Mouse (Mus musculus) embryonic facial prominence, embryonic 14.5 days (tissue): ENCODE results near the gene Vps11. TPM values are rescaled to one million over a fixed set of nuclear protein-coding genes. Genes with fewer than 3 reads are reported as not detected.
"Not testable (repeated sequence)": the region's sequence is repeated elsewhere in the genome, so short reads cannot be mapped to it uniquely, and the experiment has no call there.

ENCODE experiments used
- ATAC-seq: fragments of 200-750 bp; cut with Nextera tagmentation; 2 replicates; pipeline ENCODE4 v1.8.0; 2017; ENCODE audit warnings: low read depth, moderate number of reproducible peaks, moderate TSS enrichment
- DNase-seq: peaks from one replicate; pipeline ENCODE4 v3.0.0-alpha.2; 2015; ENCODE audit warnings: low spot score
- H3K27ac ChIP-seq: fragments of 300-500 bp; sonication (generic); replicated peaks from 2 replicates; pipeline ENCODE4 v1.5.1; 2014; ENCODE audit warnings: low read depth, mild to moderate bottlenecking, low read length, moderate library complexity
- H3K27me3 ChIP-seq: fragments of 300-500 bp; sonication (generic); replicated peaks from 2 replicates; pipeline ENCODE4 v1.6.1; 2014; ENCODE audit warnings: low read length; ENCODE audit not compliant: control insufficient read depth, insufficient read depth
- H3K36me3 ChIP-seq: fragments of 300-500 bp; sonication (generic); 2 replicates; pipeline ENCODE4 v1.6.1; 2014; ENCODE audit warnings: low read length, mixed read lengths; ENCODE audit not compliant: control insufficient read depth, insufficient read depth
- H3K4me1 ChIP-seq: fragments of 300-500 bp; sonication (generic); 2 replicates; pipeline ENCODE4 v1.6.1; 2014; ENCODE audit warnings: antibody characterized with exemption, low read length; ENCODE audit not compliant: control insufficient read depth, insufficient read depth
- H3K4me2 ChIP-seq: fragments of 300-500 bp; sonication (generic); 2 replicates; pipeline ENCODE4 v1.6.1; 2014; ENCODE audit warnings: low read depth, mild to moderate bottlenecking, low read length, moderate library complexity, mixed read lengths
- H3K4me3 ChIP-seq: fragments of 300-500 bp; sonication (generic); 2 replicates; pipeline ENCODE4 v1.5.1; 2014; ENCODE audit warnings: low read depth, mild to moderate bottlenecking, low read length
- H3K9ac ChIP-seq: fragments of 300-500 bp; sonication (generic); 2 replicates; pipeline ENCODE4 v1.6.1; 2014; ENCODE audit warnings: low read depth, mild to moderate bottlenecking, low read length, moderate library complexity, mixed read lengths
- H3K9me3 ChIP-seq: fragments of 300-500 bp; sonication (generic); 2 replicates; pipeline ENCODE4 v1.6.1; 2016; ENCODE audit warnings: low read length; ENCODE audit not compliant: control insufficient read depth
- WGBS: fragments of 180-500 bp; shearing (Covaris S2); extraction: QIAGEN DNeasy Blood & Tissue Kit; methylation state at CpG from one replicate; pipeline ENCODE4 v1.1.7; 2014; 5-methylcytosine and 5-hydroxymethylcytosine counted together
- polyA plus RNA-seq: library from polyadenylated mRNA; unstranded; fragments of >200 nt; fragmentation: Nextera tagmentation; extraction: Ambion mirVana; gene quantifications from 2 replicates; pipeline ENCODE4 v1.2.1, GENCODE M21; 2014

Gene Vps11
- polyA plus RNA-seq: 24.5 and 25.8 TPM in 2 replicates

- H3K4me1 ChIP-seq: peaks cover 5% of the 10 kb centered on the region; the same call in 1 of the 2 replicates
- WGBS: under 1% methylated on average over 41 of the region's 44 CpGs
- H3K9me3 ChIP-seq: no peaks in the 10 kb centered on the region
- DNase-seq: peak; percentile 98
- ATAC-seq: peak; percentile 94
- peak within 1 kb of the TSS; percentile 73 for H3K27ac ChIP-seq
- peaks cover 29% of the 10 kb centered on the region for H3K36me3 ChIP-seq
- H3K4me3 ChIP-seq: peak within 1 kb of the TSS; percentile 91
- peak within 1 kb of the TSS; percentile 90 for H3K9ac ChIP-seq
- peak within 1 kb of the TSS; percentile 59 for H3K4me2 ChIP-seq
- no peaks in the 10 kb centered on the region for H3K27me3 ChIP-seq
These were observed at the start of gene Vps11 for GRCm38 (mm10) chr9:44361190-44361917. Gene Vps11, minus strand, starts transcription at chr9:44361670.

DNA sequence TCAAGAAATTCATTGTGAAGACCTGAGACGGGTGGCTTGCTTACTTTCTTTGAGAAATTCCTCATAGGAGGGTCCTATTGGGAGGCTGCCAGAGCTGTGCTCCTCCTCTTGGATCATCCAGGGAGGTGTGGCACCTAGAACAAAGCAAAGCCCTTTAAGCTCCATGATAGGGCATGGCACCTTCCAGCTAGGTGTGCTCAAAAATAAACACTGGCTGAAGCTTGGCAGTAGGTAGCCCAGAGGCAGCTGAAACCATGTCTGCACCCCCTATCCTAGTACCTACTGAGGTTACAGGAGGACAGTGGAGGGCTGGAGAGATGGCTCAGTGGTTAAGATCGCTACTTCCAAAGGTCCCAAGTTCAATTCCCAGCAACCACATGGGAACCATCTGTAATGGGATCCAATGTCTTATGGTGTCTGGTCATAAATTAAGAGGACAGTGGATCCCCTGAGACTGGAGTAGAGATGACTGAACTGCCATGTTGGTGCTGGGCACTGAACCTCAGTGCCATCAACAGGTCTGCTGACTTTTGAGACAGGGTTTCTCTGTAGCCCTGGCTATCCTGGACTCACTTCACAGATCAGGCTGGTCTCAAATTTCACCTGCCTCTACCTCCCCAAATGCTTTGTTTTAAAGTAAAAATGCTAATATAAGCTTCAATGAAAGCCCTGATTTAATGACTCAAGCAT is 49.3 kb upstream of the Vps11 start:
- Histone ChIP-seq H3K4me3 (no peak overlapping the region), H3K36me3 (peaks cover 64% of the 10 kb centered on the region)
- no peak for ATAC-seq

DNA sequence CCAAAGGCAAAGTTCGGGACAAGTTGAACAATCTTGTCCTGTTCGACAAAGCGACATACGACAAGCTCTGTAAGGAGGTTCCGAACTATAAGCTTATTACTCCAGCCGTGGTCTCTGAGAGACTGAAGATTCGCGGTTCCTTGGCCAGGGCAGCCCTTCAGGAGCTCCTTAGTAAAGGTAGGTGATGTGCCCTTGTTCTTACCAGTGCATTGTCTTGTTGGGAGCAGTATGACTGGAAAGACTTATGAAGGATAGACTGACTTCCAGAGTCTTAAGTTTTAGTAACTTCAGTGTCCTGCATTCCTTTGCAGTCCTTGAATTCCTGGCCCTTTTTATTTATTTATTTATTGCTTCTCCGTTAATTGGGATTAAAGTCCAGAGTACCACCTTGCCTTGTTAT is 47.2 kb upstream of the Vps11 start:
- H3K9me3 ChIP-seq, H3K27ac ChIP-seq, H3K27me3 ChIP-seq, H3K4me1 ChIP-seq, ATAC-seq, DNase-seq: not testable (repeated sequence)
- Histone ChIP-seq H3K4me3 (peak overlapping the region; percentile 73), H3K4me2 (peak overlapping the region; percentile 64), H3K36me3 (peaks cover 69% of the 10 kb centered on the region), H3K9ac (peak overlapping the region; percentile 91; the same call in 1 of the 2 replicates)
- WGBS: 73% methylated on average over 9 of the region's 9 CpGs

More for the DNA sequence above, 49.3 kb upstream of the Vps11 start:
- Histone ChIP-seq H3K4me2 (no peak overlapping the region), H3K27ac (no peak overlapping the region), H3K4me1 (0 out of 2 replicates have a peak, but pooled peaks cover 5% of the 10 kb centered on the region), H3K9ac (no peak overlapping the region), H3K27me3 (no peaks in the 10 kb centered on the region), H3K9me3 (no peaks in the 10 kb centered on the region)
- WGBS: 85% methylated on average over 2 of the region's 2 CpGs
- no peak for DNase-seq

DNA sequence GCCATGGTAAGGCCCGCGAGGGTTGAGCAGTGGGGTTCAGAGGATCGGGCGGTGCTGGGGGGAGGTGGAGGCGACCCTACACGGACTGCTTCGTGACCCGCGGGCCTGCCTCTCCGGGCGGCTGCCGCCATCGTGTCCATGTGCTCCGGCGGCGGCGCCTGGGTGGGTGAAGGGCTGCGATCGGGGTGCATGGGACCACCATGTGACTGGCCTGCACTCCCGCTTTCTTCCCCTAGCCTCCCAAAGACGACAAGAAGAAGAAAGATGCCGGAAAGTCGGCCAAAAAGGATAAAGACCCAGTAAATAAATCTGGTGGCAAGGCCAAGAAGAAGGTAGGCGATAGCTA is 46.3 kb upstream of the Vps11 start:
- H3K4me2 ChIP-seq: peak overlapping the region; percentile 64
- H3K9ac ChIP-seq: peak overlapping the region; percentile 91
- no peak for DNase-seq
- H3K27me3 ChIP-seq: no peaks in the 10 kb centered on the region
- no peaks in the 10 kb centered on the region for H3K9me3 ChIP-seq
- WGBS: under 1% methylated on average over 22 of the region's 24 CpGs
- peaks cover 68% of the 10 kb centered on the region for H3K36me3 ChIP-seq
- ATAC-seq: peak; percentile 34
- H3K4me1 ChIP-seq: 0 out of 2 replicates have a peak, but pooled peaks cover 6% of the 10 kb centered on the region
- H3K4me3 ChIP-seq: peak overlapping the region; percentile 73
- H3K27ac ChIP-seq: peak overlapping the region; percentile 97

GRCm38 (mm10) chr9:44406906-44407751 is 45.7 kb upstream of the Vps11 start, which contains the start of the genes Rps25 and Trappc4:
Gene Rps25, plus strand, starts transcription at chr9:44407139.
Gene Trappc4, minus strand, starts transcription at chr9:44407600.
- WGBS: under 1% methylated on average over 48 of the region's 51 CpGs
- ATAC-seq (peak; percentile 96), DNase-seq (peak; percentile 98)
- H3K4me1 ChIP-seq: 0 out of 2 replicates have a peak, but pooled peaks cover 6% of the 10 kb centered on the region
- peak within 1 kb of the TSS; percentile 97 for H3K27ac ChIP-seq
- peak within 1 kb of the TSS; percentile 91 for H3K9ac ChIP-seq
- H3K4me2 ChIP-seq: peak within 1 kb of the TSS; percentile 64
- no peaks in the 10 kb centered on the region for H3K27me3 ChIP-seq
- peaks cover 68% of the 10 kb centered on the region for H3K36me3 ChIP-seq
- peak within 1 kb of the TSS; percentile 73 for H3K4me3 ChIP-seq
- no peaks in the 10 kb centered on the region for H3K9me3 ChIP-seq

- DNase-seq (no peak), ATAC-seq (no peak)
- peaks cover 68% of the 10 kb centered on the region for H3K36me3 ChIP-seq
These were observed 43.5 kb upstream of the Vps11 start for GRCm38 (mm10) chr9:44405011-44405410.

DNA sequence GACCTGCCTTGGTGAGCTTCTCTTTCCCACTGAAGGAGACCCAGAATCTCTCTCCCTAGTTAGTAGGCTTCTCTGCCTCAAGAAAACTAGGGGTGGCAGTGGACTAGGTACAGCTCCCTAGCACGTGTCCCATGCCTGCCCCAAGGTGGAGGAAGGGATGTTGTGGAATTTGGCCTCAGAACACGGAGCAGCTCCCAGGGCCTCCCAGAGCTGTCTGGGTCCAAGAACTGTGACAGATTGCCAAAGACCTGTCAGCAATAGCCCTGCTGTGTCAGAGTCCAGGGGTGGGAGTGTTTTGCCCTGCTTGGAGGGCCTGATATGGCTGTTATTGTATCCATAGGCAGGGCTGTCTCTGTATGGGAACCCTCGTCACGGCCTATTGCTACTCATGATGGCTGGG is 39.6 kb upstream of the Vps11 start:
- Histone ChIP-seq H3K4me3 (no peak overlapping the region), H3K4me1 (peaks cover 14% of the 10 kb centered on the region; the same call in 1 of the 2 replicates), H3K27ac (no peak overlapping the region), H3K4me2 (no peak overlapping the region), H3K9me3 (no peaks in the 10 kb centered on the region), H3K36me3 (peaks cover 57% of the 10 kb centered on the region), H3K27me3 (no peaks in the 10 kb centered on the region), H3K9ac (no peak overlapping the region)
- no peak for DNase-seq
- ATAC-seq: no peak
- WGBS: 78% methylated on average over 4 of the region's 4 CpGs

More at GRCm38 (mm10) chr9:44405011-44405410, 43.5 kb upstream of the Vps11 start:
- H3K4me2 ChIP-seq: no peak overlapping the region
- no peak overlapping the region for H3K27ac ChIP-seq
- no peak overlapping the region for H3K9ac ChIP-seq
- WGBS: 59% methylated on average over 3 of the region's 3 CpGs
- no peaks in the 10 kb centered on the region for H3K27me3 ChIP-seq
- H3K4me3 ChIP-seq: no peak overlapping the region
- no peaks in the 10 kb centered on the region for H3K9me3 ChIP-seq
- H3K4me1 ChIP-seq: 0 out of 2 replicates have a peak, but pooled peaks cover 6% of the 10 kb centered on the region

DNA sequence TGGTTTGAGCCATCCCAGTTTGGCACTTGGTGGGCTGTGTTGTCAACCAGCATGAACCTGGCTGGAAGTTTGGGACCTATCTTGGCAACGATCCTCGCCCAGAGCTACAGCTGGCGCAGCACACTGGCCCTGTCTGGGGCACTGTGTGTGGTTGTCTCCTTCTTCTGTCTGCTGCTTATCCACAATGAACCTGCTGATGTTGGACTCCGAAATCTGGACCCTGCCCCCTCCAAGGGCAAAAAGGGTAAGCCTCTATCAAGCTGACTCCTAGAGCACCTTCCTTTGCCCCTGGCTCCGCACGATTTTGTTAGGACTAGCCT is 38.3 kb upstream of the Vps11 start:
- H3K4me2 ChIP-seq: no peak overlapping the region
- H3K4me1 ChIP-seq: peaks cover 11% of the 10 kb centered on the region; the same call in 1 of the 2 replicates
- H3K27me3 ChIP-seq: no peaks in the 10 kb centered on the region
- H3K9me3 ChIP-seq: no peaks in the 10 kb centered on the region
- no peak overlapping the region for H3K27ac ChIP-seq
- peaks cover 51% of the 10 kb centered on the region for H3K36me3 ChIP-seq
- no peak overlapping the region for H3K4me3 ChIP-seq
- ATAC-seq (no peak), DNase-seq (no peak)
- no peak overlapping the region for H3K9ac ChIP-seq
- 98% methylated on average over 6 of the region's 6 CpGs for WGBS
